Mouse (Mus musculus): ENCODE data around the gene 2810408A11Rik. TPM values are rescaled to one million over a fixed set of nuclear protein-coding genes. Genes with fewer than 3 reads are reported as not detected.

2810408A11Rik gene
- total and polyA plus RNA-seq, 3 experiments, result 0.81 to 1.3 TPM; not detected in 1

DNA sequence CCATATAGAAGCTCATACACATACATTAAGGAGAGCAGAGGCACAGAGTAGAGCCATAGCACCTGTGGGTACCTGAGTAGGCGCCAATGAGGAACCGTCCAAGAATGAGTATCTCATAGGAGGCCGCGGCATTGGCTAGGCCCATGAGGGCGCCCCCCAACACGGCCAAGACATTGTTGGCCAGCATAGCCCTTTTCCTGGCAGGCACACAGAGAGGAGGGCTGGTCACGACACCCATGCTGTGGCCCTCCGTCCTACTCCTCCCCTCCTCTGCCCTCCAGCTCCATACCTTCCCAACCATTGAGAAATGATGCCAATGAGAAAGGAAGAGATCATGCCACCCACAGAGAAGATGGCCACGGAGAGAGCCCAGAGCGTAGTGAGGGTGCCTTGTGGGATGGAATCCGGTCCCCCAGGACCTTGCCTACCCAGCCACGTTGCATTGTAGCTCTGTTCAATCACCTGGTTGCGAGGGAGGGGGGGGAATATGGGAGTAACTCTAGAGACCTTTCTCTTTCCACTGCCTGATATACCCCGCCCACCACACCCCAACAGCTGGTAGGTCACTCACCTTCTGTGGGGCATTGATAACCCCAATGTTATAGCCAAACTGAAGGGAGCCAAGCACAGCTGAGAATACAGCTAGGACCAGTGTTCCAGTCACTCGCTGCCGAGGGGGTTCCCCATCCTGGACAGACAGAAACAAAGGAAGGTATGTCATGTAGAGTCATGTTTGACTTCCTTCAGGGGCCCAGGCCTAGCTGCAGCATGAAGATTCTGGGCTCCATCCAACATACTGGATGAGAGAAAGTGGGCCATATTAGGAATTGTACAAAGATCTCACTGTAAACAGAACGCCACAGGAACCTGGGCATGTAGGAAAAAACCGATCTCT is 45.5 kb upstream of the 2810408A11Rik start:
- TF ChIP-seq MAFK (IDR thresholded peaks at IDR 0.05; ENCODE audit: borderline replicate concordance, low read depth, low read length) (no peak), POLR2AphosphoS2 (IDR thresholded peaks at IDR 0.05; ENCODE audit: low read length) (no peak), UBTF (IDR thresholded peaks at IDR 0.05; ENCODE audit: borderline replicate concordance, insufficient read depth, low read depth, low read length) (no peak), SIN3A (IDR thresholded peaks at IDR 0.05; ENCODE audit: low read length) (no peak)
- no peaks in the 10 kb centered on the region; a peak in 1 of 4 replicates for H3K36me3 ChIP-seq (ENCODE audit: control insufficient read depth in 1 of 2, insufficient read depth in 2 of 2, low read length in 2 of 2)
- H3K4me1 ChIP-seq (ENCODE audit: control insufficient read depth in 1 of 2, insufficient read depth in 2 of 2, low read length in 2 of 2), result peaks cover 0 to 11% of the 10 kb centered on the region in 2 experiments; a peak in 2 of 4 replicates
- peaks cover 8 to 14% of the 10 kb centered on the region in 2 experiments for H3K27me3 ChIP-seq (ENCODE audit: control insufficient read depth in 1 of 2, insufficient read depth in 2 of 2, low read length in 2 of 2)
- no peak for DNase-seq (ENCODE audit: low read depth, low spot score)
- no peaks in the 10 kb centered on the region for H3K79me2 ChIP-seq (ENCODE audit: control insufficient read depth, insufficient read depth, low read length, poor library complexity)
- H3K27ac ChIP-seq (ENCODE audit: control insufficient read depth, low read depth, low read length), result no peak overlapping the region
- no peak overlapping the region for H3K4me3 ChIP-seq (ENCODE audit: control insufficient read depth in 1 of 2, insufficient read depth in 1 of 2, low read depth in 2 of 2, low read length in 2 of 2)
- H3K9me3 ChIP-seq (replicated peaks; ENCODE audit: insufficient read depth, low read length), result no peaks in the 10 kb centered on the region
- H3K9ac ChIP-seq (ENCODE audit: control insufficient read depth, low read depth, low read length, poor library complexity, severe bottlenecking), result no peak overlapping the region

- H3K27ac ChIP-seq (ENCODE audit: control insufficient read depth, low read depth, low read length), result no peak overlapping the region
- H3K9ac ChIP-seq (ENCODE audit: control insufficient read depth, low read depth, low read length, poor library complexity, severe bottlenecking), result no peak overlapping the region
- H3K9me3 ChIP-seq (replicated peaks; ENCODE audit: insufficient read depth, low read length), result no peaks in the 10 kb centered on the region
- H3K27me3 ChIP-seq (ENCODE audit: control insufficient read depth in 1 of 2, insufficient read depth in 2 of 2, low read length in 2 of 2), result peaks cover 8 to 14% of the 10 kb centered on the region in 2 experiments
- TF ChIP-seq MYC (IDR thresholded peaks at IDR 0.05; ENCODE audit: low read depth, low read length), result no peak
- TF ChIP-seq MXI1 (IDR thresholded peaks at IDR 0.05; ENCODE audit: low read depth, low read length), result no peak
- no peak for TF ChIP-seq ZC3H11A (IDR thresholded peaks at IDR 0.05; ENCODE audit: low read depth, low read length)
- TF ChIP-seq GATA1 (IDR thresholded peaks at IDR 0.05; ENCODE audit: low read depth, low read length), result no peak
- TF ChIP-seq SMC3 (IDR thresholded peaks at IDR 0.05; ENCODE audit: low read depth, low read length), result no peak
- TF ChIP-seq TBP (IDR thresholded peaks at IDR 0.05; ENCODE audit: low read depth, low read length), result no peak
- no peak for TF ChIP-seq POLR2AphosphoS2 (IDR thresholded peaks at IDR 0.05; ENCODE audit: low read length)
- TF ChIP-seq MAZ (IDR thresholded peaks at IDR 0.05; ENCODE audit: low read depth, low read length), result no peak
- TF ChIP-seq HCFC1 (IDR thresholded peaks at IDR 0.05; ENCODE audit: low read depth, low read length), result no peak
- no peak for TF ChIP-seq BHLHE40 (IDR thresholded peaks at IDR 0.05; ENCODE audit: borderline replicate concordance, low read depth, low read length)
- no peak for TF ChIP-seq TAL1 (IDR thresholded peaks at IDR 0.05; ENCODE audit: low read length)
- H3K36me3 ChIP-seq (ENCODE audit: control insufficient read depth in 1 of 2, insufficient read depth in 2 of 2, low read length in 2 of 2), result no peaks in the 10 kb centered on the region; a peak in 1 of 4 replicates
- no peaks in the 10 kb centered on the region for H3K79me2 ChIP-seq (ENCODE audit: control insufficient read depth, insufficient read depth, low read length, poor library complexity)
- DNase-seq (ENCODE audit: low read depth, low spot score), result no peak
- H3K4me3 ChIP-seq (ENCODE audit: control insufficient read depth in 1 of 2, insufficient read depth in 1 of 2, low read depth in 2 of 2, low read length in 2 of 2), result no peak overlapping the region
- H3K4me1 ChIP-seq (ENCODE audit: control insufficient read depth in 1 of 2, insufficient read depth in 2 of 2, low read length in 2 of 2), result peaks cover 0 to 11% of the 10 kb centered on the region in 2 experiments; a peak in 2 of 4 replicates
Observed at GRCm38 (mm10) chr11:69945216-69945615, 44.4 kb upstream of the 2810408A11Rik start.
